Mouse (Mus musculus) limb, embryonic 11.5 days (tissue): ENCODE results near the gene Fbxl21. TPM values are rescaled to one million over a fixed set of nuclear protein-coding genes. Genes with fewer than 3 reads are reported as not detected.

ENCODE experiments used
- ATAC-seq: fragments of 200-750 bp; cut with Nextera tagmentation; 2 replicates; pipeline ENCODE4 v1.8.0; 2017; ENCODE audit warnings: low read depth; ENCODE audit not compliant: insufficient number of reproducible peaks, low FRiP score, low TSS enrichment
- DNase-seq: peaks from one replicate; pipeline ENCODE4 v3.0.0-alpha.2; 2015; ENCODE audit warnings: low spot score
- H3K27ac ChIP-seq: fragments of 300-500 bp; sonication (generic); replicated peaks from 2 replicates; pipeline ENCODE4 v1.5.1; 2014; ENCODE audit warnings: low read depth, mild to moderate bottlenecking, low read length
- H3K27me3 ChIP-seq: fragments of 300-500 bp; sonication (generic); 2 replicates; pipeline ENCODE4 v1.6.1; 2014; ENCODE audit warnings: mild to moderate bottlenecking, low read length, mixed read lengths; ENCODE audit not compliant: control insufficient read depth, insufficient read depth
- H3K36me3 ChIP-seq: fragments of 300-500 bp; sonication (generic); 2 replicates; pipeline ENCODE4 v1.6.1; 2014; ENCODE audit warnings: mild to moderate bottlenecking, low read length, moderate library complexity, mixed read lengths; ENCODE audit not compliant: control insufficient read depth, insufficient read depth
- H3K4me1 ChIP-seq: fragments of 300-500 bp; sonication (generic); 2 replicates; pipeline ENCODE4 v1.6.1; 2014; ENCODE audit warnings: low read length, mixed read lengths; ENCODE audit not compliant: control insufficient read depth, insufficient read depth
- H3K4me2 ChIP-seq: fragments of 300-500 bp; sonication (generic); 2 replicates; pipeline ENCODE4 v1.6.1; 2014; ENCODE audit warnings: low read depth, mild to moderate bottlenecking, moderate library complexity; ENCODE audit not compliant: severe bottlenecking
- H3K4me3 ChIP-seq: fragments of 300-500 bp; sonication (generic); 2 replicates; pipeline ENCODE4 v1.5.1; 2014; ENCODE audit warnings: low read depth, low read length
- H3K9ac ChIP-seq: fragments of 300-500 bp; sonication (generic); 2 replicates; pipeline ENCODE4 v1.6.1; 2014; ENCODE audit warnings: mild to moderate bottlenecking, low read length
- H3K9me3 ChIP-seq: fragments of 300-500 bp; sonication (generic); 2 replicates; pipeline ENCODE4 v1.6.1; 2016; ENCODE audit warnings: low read length; ENCODE audit not compliant: control insufficient read depth
- WGBS: fragments of 180-500 bp; shearing (Covaris S2); extraction: QIAGEN DNeasy Blood & Tissue Kit; methylation state at CpG from one replicate; pipeline ENCODE4 v1.1.7; 2014; 5-methylcytosine and 5-hydroxymethylcytosine counted together
- polyA plus RNA-seq: library from polyadenylated mRNA; unstranded; fragments of >200 nt; fragmentation: Nextera tagmentation; extraction: Ambion mirVana; gene quantifications from 2 replicates; pipeline ENCODE4 v1.2.1, GENCODE M21; 2014

Fbxl21 gene
- polyA plus RNA-seq, result 1.5 and 2.0 TPM in 2 replicates

GRCm38 (mm10) chr13:56522081-56522820, at the start of gene Fbxl21:
Fbxl21 (plus strand) TSS chr13:56522472.
- H3K27ac ChIP-seq, result no peak within 1 kb of the TSS
- under 1% methylated on average over 54 of the region's 56 CpGs for WGBS

GRCm38 (mm10) chr13:56472661-56473060, 49.6 kb upstream of the Fbxl21 start:
- no peak overlapping the region for H3K27ac ChIP-seq
- no peak overlapping the region for H3K4me3 ChIP-seq
- H3K4me2 ChIP-seq, result no peak overlapping the region
- H3K4me1 ChIP-seq, result no peaks in the 10 kb centered on the region
- no peaks in the 10 kb centered on the region for H3K27me3 ChIP-seq
- H3K9me3 ChIP-seq, result no peaks in the 10 kb centered on the region
- no peaks in the 10 kb centered on the region for H3K36me3 ChIP-seq
- DNase-seq (no peak), ATAC-seq (no peak)
- WGBS, result 89% methylated on average over 9 of the region's 9 CpGs
- H3K9ac ChIP-seq, result no peak overlapping the region

More at GRCm38 (mm10) chr13:56522081-56522820, at the start of gene Fbxl21:
- ATAC-seq (peak; percentile 98), DNase-seq (peak; percentile 96)
- Histone ChIP-seq H3K9me3 (no peaks in the 10 kb centered on the region), H3K9ac (peak within 1 kb of the TSS; percentile 61), H3K4me2 (peak within 1 kb of the TSS; percentile 78), H3K36me3 (no peaks in the 10 kb centered on the region), H3K4me1 (no peaks in the 10 kb centered on the region), H3K4me3 (peak within 1 kb of the TSS; percentile 50), H3K27me3 (no peaks in the 10 kb centered on the region)

- Histone ChIP-seq H3K9me3 (no peaks in the 10 kb centered on the region), H3K27me3 (no peaks in the 10 kb centered on the region), H3K27ac (no peak overlapping the region), H3K4me1 (no peaks in the 10 kb centered on the region), H3K4me3 (no peak overlapping the region), H3K36me3 (no peaks in the 10 kb centered on the region), H3K4me2 (no peak overlapping the region), H3K9ac (no peak overlapping the region)
- peak; percentile 56 for DNase-seq
- 24% methylated on average over 4 of the region's 4 CpGs for WGBS
- no peak for ATAC-seq
Observed at GRCm38 (mm10) chr13:56475363-56475762, 46.9 kb upstream of the Fbxl21 start.

- H3K27ac ChIP-seq, result no peak overlapping the region
- no peak overlapping the region for H3K4me3 ChIP-seq
- ATAC-seq (no peak), DNase-seq (no peak)
- H3K9ac ChIP-seq, result no peak overlapping the region
- no peaks in the 10 kb centered on the region for H3K4me1 ChIP-seq
- no peak overlapping the region for H3K4me2 ChIP-seq
- no peaks in the 10 kb centered on the region for H3K27me3 ChIP-seq
- H3K36me3 ChIP-seq, result no peaks in the 10 kb centered on the region
- H3K9me3 ChIP-seq, result no peaks in the 10 kb centered on the region
- 78% methylated on average over 5 of the region's 5 CpGs for WGBS
Observed at GRCm38 (mm10) chr13:56476790-56477189, 45.5 kb upstream of the Fbxl21 start.

GRCm38 (mm10) chr13:56477271-56477670, 45.0 kb upstream of the Fbxl21 start:
- WGBS, result 49% methylated on average over 6 of the region's 6 CpGs

GRCm38 (mm10) chr13:56478027-56478426, 44.2 kb upstream of the Fbxl21 start:
- Histone ChIP-seq H3K36me3 (no peaks in the 10 kb centered on the region), H3K4me2 (no peak overlapping the region), H3K4me1 (no peaks in the 10 kb centered on the region), H3K27me3 (no peaks in the 10 kb centered on the region), H3K9ac (no peak overlapping the region), H3K4me3 (no peak overlapping the region), H3K9me3 (no peaks in the 10 kb centered on the region), H3K27ac (no peak overlapping the region)
- ATAC-seq (no peak), DNase-seq (no peak)
- 76% methylated on average over 6 of the region's 6 CpGs for WGBS

More at GRCm38 (mm10) chr13:56477271-56477670, 45.0 kb upstream of the Fbxl21 start:
- no peak for DNase-seq
- H3K27me3 ChIP-seq, result no peaks in the 10 kb centered on the region
- H3K9ac ChIP-seq, result no peak overlapping the region
- no peak overlapping the region for H3K4me3 ChIP-seq
- no peaks in the 10 kb centered on the region for H3K36me3 ChIP-seq
- no peak overlapping the region for H3K4me2 ChIP-seq
- H3K4me1 ChIP-seq, result no peaks in the 10 kb centered on the region
- no peak for ATAC-seq
- no peaks in the 10 kb centered on the region for H3K9me3 ChIP-seq
- H3K27ac ChIP-seq, result no peak overlapping the region

- ATAC-seq (no peak), DNase-seq (no peak)
- no peaks in the 10 kb centered on the region for H3K4me1 ChIP-seq
- no peaks in the 10 kb centered on the region for H3K36me3 ChIP-seq
- no peak within 1 kb of the TSS for H3K27ac ChIP-seq
- H3K4me2 ChIP-seq, result no peak within 1 kb of the TSS
- no peaks in the 10 kb centered on the region for H3K27me3 ChIP-seq
- no peaks in the 10 kb centered on the region for H3K9me3 ChIP-seq
- H3K4me3 ChIP-seq, result no peak within 1 kb of the TSS
- 89% methylated on average over 3 of the region's 3 CpGs for WGBS
- no peak within 1 kb of the TSS for H3K9ac ChIP-seq
Observed at GRCm38 (mm10) chr13:56482146-56482545, 40.1 kb upstream of the Fbxl21 start, which contains the start of gene Il9. Il9 (minus strand) TSS chr13:56482246.

GRCm38 (mm10) chr13:56488012-56488411, 34.3 kb upstream of the Fbxl21 start:
- Histone ChIP-seq H3K9me3 (no peaks in the 10 kb centered on the region), H3K4me3 (no peak overlapping the region), H3K27ac (no peak overlapping the region), H3K4me1 (no peaks in the 10 kb centered on the region), H3K9ac (no peak overlapping the region), H3K4me2 (no peak overlapping the region), H3K27me3 (no peaks in the 10 kb centered on the region), H3K36me3 (no peaks in the 10 kb centered on the region)
- ATAC-seq (no peak), DNase-seq (no peak)
- WGBS, result 76% methylated on average over 5 of the region's 5 CpGs
